Mouse (Mus musculus): ENCODE measurements around the gene Lmf2. TPM values are rescaled to one million over a fixed set of nuclear protein-coding genes. Genes with fewer than 3 reads are reported as not detected.

The Lmf2 gene
- polyA plus RNA-seq, 1 experiment from 2014 or later, result 19.9 TPM

GRCm38 (mm10) chr15:89316146-89316545 is 39.3 kb downstream of the Lmf2 start:
- no peak for ATAC-seq
- no peak overlapping the region for H3K4me2 ChIP-seq (ENCODE audit: low read length)

DNA sequence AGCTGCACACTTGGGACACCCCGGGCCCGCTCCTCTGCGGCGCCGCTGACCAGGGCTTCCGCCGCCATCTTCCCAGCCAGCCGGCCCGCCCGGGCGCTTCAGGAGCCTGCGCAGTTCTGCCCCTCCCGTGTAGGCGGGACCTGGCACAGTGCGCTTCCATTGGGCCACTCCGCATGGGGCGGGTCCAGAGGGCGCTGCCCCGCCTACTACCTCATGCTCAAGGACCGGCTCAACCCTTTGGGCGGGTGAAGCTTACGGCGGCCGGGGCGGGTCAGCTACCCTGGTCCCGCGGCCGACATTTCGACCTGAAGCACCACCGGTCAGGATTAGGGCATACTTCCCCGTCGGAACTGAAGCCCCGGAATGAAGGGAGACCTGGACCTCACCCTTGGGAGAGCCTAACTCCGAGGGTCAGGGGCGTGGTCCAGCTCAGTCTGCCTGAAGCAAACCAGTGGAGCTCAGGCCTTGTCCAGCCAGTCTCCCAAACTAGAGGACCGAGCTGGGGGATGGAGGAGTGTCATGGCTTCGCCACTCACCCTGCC is 40.2 kb downstream of the Lmf2 start, which contains the start of gene Sbf1:
Sbf1 (minus strand) TSS at position 122 of the 542 bp plus-strand sequence.
- H3K4me1 ChIP-seq (ENCODE audit: control insufficient read depth, insufficient read depth, low read length), result peaks cover 20% of the 10 kb centered on the region
- DNase-seq (ENCODE audit: low spot score), result peak; percentile 98
- peak within 1 kb of the TSS; percentile 72 for H3K4me2 ChIP-seq (ENCODE audit: low read length)
- peak; percentile 99 for ATAC-seq
- 1% methylated on average over 37 of the region's 37 CpGs for WGBS
- peak within 1 kb of the TSS; percentile 84 for H3K9ac ChIP-seq (ENCODE audit: low read length)
- peak within 1 kb of the TSS; percentile 48; the same call in 1 of the 2 replicates for H3K27ac ChIP-seq (ENCODE audit: low read depth, low read length)
- H3K36me3 ChIP-seq (ENCODE audit: control insufficient read depth, insufficient read depth, low read length), result no peaks in the 10 kb centered on the region
- no peaks in the 10 kb centered on the region for H3K27me3 ChIP-seq (replicated peaks; ENCODE audit: control insufficient read depth, insufficient read depth, low read length)
- peak within 1 kb of the TSS; percentile 95 for H3K4me3 ChIP-seq (ENCODE audit: low read depth, low read length)
- no peaks in the 10 kb centered on the region for H3K9me3 ChIP-seq (replicated peaks; ENCODE audit: control insufficient read depth, low read length)

More at GRCm38 (mm10) chr15:89316146-89316545, 39.3 kb downstream of the Lmf2 start:
- no peak overlapping the region for H3K9ac ChIP-seq (ENCODE audit: low read length)
- 65% methylated on average over 11 of the region's 11 CpGs for WGBS
- no peaks in the 10 kb centered on the region for H3K36me3 ChIP-seq (ENCODE audit: control insufficient read depth, insufficient read depth, low read length)
- H3K27me3 ChIP-seq (replicated peaks; ENCODE audit: control insufficient read depth, insufficient read depth, low read length), result no peaks in the 10 kb centered on the region
- no peak overlapping the region for H3K27ac ChIP-seq (ENCODE audit: low read depth, low read length)
- DNase-seq (ENCODE audit: low spot score), result no peak
- H3K4me1 ChIP-seq (ENCODE audit: control insufficient read depth, insufficient read depth, low read length), result peaks cover 20% of the 10 kb centered on the region
- no peaks in the 10 kb centered on the region for H3K9me3 ChIP-seq (replicated peaks; ENCODE audit: control insufficient read depth, low read length)
- no peak overlapping the region for H3K4me3 ChIP-seq (ENCODE audit: low read depth, low read length)

GRCm38 (mm10) chr15:89314511-89315189 is 40.8 kb downstream of the Lmf2 start:
- H3K36me3 ChIP-seq (ENCODE audit: control insufficient read depth, insufficient read depth, low read length), result no peaks in the 10 kb centered on the region
- H3K4me2 ChIP-seq (ENCODE audit: low read length), result peak overlapping the region; percentile 72
- peak overlapping the region; percentile 84 for H3K9ac ChIP-seq (ENCODE audit: low read length)
- H3K4me1 ChIP-seq (ENCODE audit: control insufficient read depth, insufficient read depth, low read length), result peaks cover 20% of the 10 kb centered on the region
- H3K27me3 ChIP-seq (replicated peaks; ENCODE audit: control insufficient read depth, insufficient read depth, low read length), result no peaks in the 10 kb centered on the region
- no peaks in the 10 kb centered on the region for H3K9me3 ChIP-seq (replicated peaks; ENCODE audit: control insufficient read depth, low read length)
- ATAC-seq, result peak; percentile 21
- peak overlapping the region; percentile 95 for H3K4me3 ChIP-seq (ENCODE audit: low read depth, low read length)
- WGBS, result under 1% methylated on average over 51 of the region's 58 CpGs
- peak; percentile 30 for DNase-seq (ENCODE audit: low spot score)
- peak overlapping the region; percentile 48; the same call in 1 of the 2 replicates for H3K27ac ChIP-seq (ENCODE audit: low read depth, low read length)

GRCm38 (mm10) chr15:89314107-89314506 is 41.4 kb downstream of the Lmf2 start:
- no peaks in the 10 kb centered on the region for H3K36me3 ChIP-seq (ENCODE audit: control insufficient read depth, insufficient read depth, low read length)
- WGBS, result 30% methylated on average over 3 of the region's 3 CpGs
- peak overlapping the region; percentile 95 for H3K4me3 ChIP-seq (ENCODE audit: low read depth, low read length)
- H3K4me2 ChIP-seq (ENCODE audit: low read length), result peak overlapping the region; percentile 72
- H3K9me3 ChIP-seq (replicated peaks; ENCODE audit: control insufficient read depth, low read length), result no peaks in the 10 kb centered on the region
- DNase-seq (ENCODE audit: low spot score) (no peak), ATAC-seq (no peak)
- no peaks in the 10 kb centered on the region for H3K27me3 ChIP-seq (replicated peaks; ENCODE audit: control insufficient read depth, insufficient read depth, low read length)
- H3K27ac ChIP-seq (ENCODE audit: low read depth, low read length), result no peak overlapping the region
- peaks cover 20% of the 10 kb centered on the region for H3K4me1 ChIP-seq (ENCODE audit: control insufficient read depth, insufficient read depth, low read length)
- peak overlapping the region; percentile 84 for H3K9ac ChIP-seq (ENCODE audit: low read length)

DNA sequence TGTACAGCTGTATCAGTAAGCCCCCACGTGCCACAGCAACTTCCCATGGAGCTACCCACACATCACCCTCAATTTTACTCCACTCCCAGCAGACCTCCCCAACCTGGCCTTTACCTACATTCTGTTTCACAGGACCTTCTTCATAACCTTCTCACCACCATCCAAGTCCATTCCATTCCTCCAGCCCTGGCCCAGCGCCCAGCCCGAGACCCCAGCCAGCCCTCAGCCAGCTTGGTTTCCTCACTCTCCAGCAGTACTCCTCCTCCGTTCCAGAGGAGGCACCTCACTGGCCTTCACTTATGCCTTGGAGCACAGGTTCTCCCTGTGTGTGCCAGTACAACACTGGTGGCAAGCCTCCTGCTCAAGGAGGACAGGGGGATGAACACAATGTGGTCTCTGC is 42.1 kb downstream of the Lmf2 start:
- no peak for ATAC-seq
- WGBS, result 87% methylated on average over 4 of the region's 4 CpGs
- Histone ChIP-seq H3K4me2 (ENCODE audit: low read length) (peak overlapping the region; percentile 72), H3K36me3 (ENCODE audit: control insufficient read depth, insufficient read depth, low read length) (no peaks in the 10 kb centered on the region), H3K9me3 (replicated peaks; ENCODE audit: control insufficient read depth, low read length) (no peaks in the 10 kb centered on the region), H3K4me3 (ENCODE audit: low read depth, low read length) (no peak overlapping the region), H3K9ac (ENCODE audit: low read length) (0 out of 2 replicates have a peak overlapping the region, but pooled peaks have one; percentile 17), H3K4me1 (ENCODE audit: control insufficient read depth, insufficient read depth, low read length) (peaks cover 20% of the 10 kb centered on the region), H3K27ac (ENCODE audit: low read depth, low read length) (no peak overlapping the region), H3K27me3 (replicated peaks; ENCODE audit: control insufficient read depth, insufficient read depth, low read length) (no peaks in the 10 kb centered on the region)
- no peak for DNase-seq (ENCODE audit: low spot score)

- Histone ChIP-seq H3K4me2 (ENCODE audit: low read length) (no peak overlapping the region), H3K9me3 (replicated peaks; ENCODE audit: control insufficient read depth, low read length) (no peaks in the 10 kb centered on the region), H3K27me3 (replicated peaks; ENCODE audit: control insufficient read depth, insufficient read depth, low read length) (no peaks in the 10 kb centered on the region), H3K9ac (ENCODE audit: low read length) (peak overlapping the region; percentile 26; the same call in 1 of the 2 replicates), H3K4me3 (ENCODE audit: low read depth, low read length) (no peak overlapping the region), H3K36me3 (ENCODE audit: control insufficient read depth, insufficient read depth, low read length) (peaks cover 28% of the 10 kb centered on the region), H3K4me1 (ENCODE audit: control insufficient read depth, insufficient read depth, low read length) (peaks cover 18% of the 10 kb centered on the region), H3K27ac (ENCODE audit: low read depth, low read length) (0 out of 2 replicates have a peak overlapping the region, but pooled peaks have one; percentile 15)
- WGBS, result 69% methylated on average over 6 of the region's 6 CpGs
- no peak for ATAC-seq
- DNase-seq (ENCODE audit: low spot score), result peak; percentile 41
Observed at GRCm38 (mm10) chr15:89309962-89310498, 45.4 kb downstream of the Lmf2 start.

GRCm38 (mm10) chr15:89308406-89309139 is 46.9 kb downstream of the Lmf2 start:
- Histone ChIP-seq H3K9me3 (replicated peaks; ENCODE audit: control insufficient read depth, low read length) (no peaks in the 10 kb centered on the region), H3K27me3 (replicated peaks; ENCODE audit: control insufficient read depth, insufficient read depth, low read length) (no peaks in the 10 kb centered on the region), H3K36me3 (ENCODE audit: control insufficient read depth, insufficient read depth, low read length) (peaks cover 43% of the 10 kb centered on the region), H3K4me2 (ENCODE audit: low read length) (no peak overlapping the region), H3K4me1 (ENCODE audit: control insufficient read depth, insufficient read depth, low read length) (peaks cover 11% of the 10 kb centered on the region), H3K9ac (ENCODE audit: low read length) (no peak overlapping the region), H3K4me3 (ENCODE audit: low read depth, low read length) (no peak overlapping the region), H3K27ac (ENCODE audit: low read depth, low read length) (no peak overlapping the region)
- no peak for DNase-seq (ENCODE audit: low spot score)
- WGBS, result 89% methylated on average over 7 of the region's 7 CpGs
- no peak for ATAC-seq

DNA sequence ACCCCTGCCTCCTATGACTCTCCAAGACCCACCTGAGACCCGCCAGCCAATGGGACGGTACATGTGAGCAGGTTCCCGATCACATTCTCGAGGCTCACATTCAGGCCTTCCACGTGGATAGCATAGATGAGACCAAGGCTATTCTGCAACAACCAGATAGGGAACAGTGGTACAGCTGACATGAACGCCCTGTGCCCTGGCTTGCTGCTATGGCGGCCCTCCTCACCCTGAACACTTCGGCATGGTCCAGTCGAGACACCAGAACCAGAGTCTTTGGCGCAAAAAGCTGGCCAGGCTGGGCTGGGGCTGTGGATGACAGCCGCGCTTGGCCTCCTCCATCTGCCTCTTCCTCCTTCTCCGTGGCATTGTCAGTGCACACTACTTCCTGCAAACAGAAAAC is 48.0 kb downstream of the Lmf2 start:
- ATAC-seq, result no peak

More for the DNA sequence above, 48.0 kb downstream of the Lmf2 start:
- Histone ChIP-seq H3K27me3 (replicated peaks; ENCODE audit: control insufficient read depth, insufficient read depth, low read length) (no peaks in the 10 kb centered on the region), H3K9me3 (replicated peaks; ENCODE audit: control insufficient read depth, low read length) (no peaks in the 10 kb centered on the region), H3K4me2 (ENCODE audit: low read length) (no peak overlapping the region), H3K27ac (ENCODE audit: low read depth, low read length) (no peak overlapping the region), H3K4me1 (ENCODE audit: control insufficient read depth, insufficient read depth, low read length) (no peaks in the 10 kb centered on the region; the same call in 1 of the 2 replicates), H3K4me3 (ENCODE audit: low read depth, low read length) (no peak overlapping the region), H3K36me3 (ENCODE audit: control insufficient read depth, insufficient read depth, low read length) (peaks cover 54% of the 10 kb centered on the region), H3K9ac (ENCODE audit: low read length) (no peak overlapping the region)
- 92% methylated on average over 13 of the region's 13 CpGs for WGBS
- DNase-seq (ENCODE audit: low spot score), result no peak

All from forebrain, embryonic 14.5 days (tissue).